Mouse (Mus musculus) CD4-positive, CD25-positive, alpha-beta regulatory T cell, adult 4 months (primary cell): Measurements from ENCODE around the gene Nuak1. TPM values are rescaled to one million over a fixed set of nuclear protein-coding genes. Genes with fewer than 3 reads are reported as not detected.

ENCODE experiments used
- ATAC-seq: one replicate; pipeline ENCODE4 v1.8.0; 2017
- polyA plus RNA-seq, 2 experiments: library from polyadenylated mRNA; unstranded; fragments of 100-300 nt; shearing (Covaris generic); gene quantifications; one replicate each; pipeline ENCODE4 v1.2.1; 2017

Nuak1 gene
- polyA plus RNA-seq, 2 experiments from 2014 or later: not detected

DNA sequence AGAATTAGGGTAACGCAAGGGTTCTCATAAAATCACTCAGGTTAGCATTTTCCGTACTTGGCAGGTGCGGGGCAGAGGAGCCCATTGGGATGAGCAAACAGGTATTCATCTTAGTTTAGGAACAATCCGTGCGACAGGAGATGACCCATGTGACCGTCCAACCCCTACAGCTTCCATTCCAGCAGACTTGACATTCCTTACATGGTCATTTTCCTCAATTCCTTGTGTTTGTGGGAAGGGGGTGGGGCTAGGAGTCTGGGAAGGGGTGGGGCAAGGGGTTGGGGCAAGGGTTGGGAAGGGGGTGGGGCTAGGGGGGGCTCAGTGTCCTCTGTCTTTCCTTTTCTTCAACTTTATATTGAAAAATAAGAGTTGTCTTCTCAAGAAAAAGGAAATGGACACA lies 6.3 kb upstream of the Nuak1 start:
- ATAC-seq: no peak

DNA sequence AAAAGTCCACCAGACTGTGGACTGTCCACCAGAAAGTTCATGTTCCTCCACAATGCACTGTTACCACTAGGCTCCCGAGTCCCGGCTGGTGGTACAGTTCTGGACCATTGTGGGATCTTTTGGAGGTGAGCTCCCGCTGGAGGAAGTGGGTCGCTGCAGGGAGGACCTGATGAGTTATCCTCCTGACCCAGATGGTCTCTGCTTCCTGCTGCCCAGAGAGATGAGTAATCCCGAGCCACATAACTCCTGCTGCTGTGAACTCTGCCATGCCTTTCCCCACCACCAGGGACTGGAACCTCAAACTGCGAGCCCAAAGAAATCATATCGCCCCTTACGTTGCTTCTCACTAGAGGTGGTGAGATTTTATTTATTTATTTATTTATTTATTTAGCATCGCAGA lies 4.0 kb upstream of the Nuak1 start:
- no peak for ATAC-seq

DNA sequence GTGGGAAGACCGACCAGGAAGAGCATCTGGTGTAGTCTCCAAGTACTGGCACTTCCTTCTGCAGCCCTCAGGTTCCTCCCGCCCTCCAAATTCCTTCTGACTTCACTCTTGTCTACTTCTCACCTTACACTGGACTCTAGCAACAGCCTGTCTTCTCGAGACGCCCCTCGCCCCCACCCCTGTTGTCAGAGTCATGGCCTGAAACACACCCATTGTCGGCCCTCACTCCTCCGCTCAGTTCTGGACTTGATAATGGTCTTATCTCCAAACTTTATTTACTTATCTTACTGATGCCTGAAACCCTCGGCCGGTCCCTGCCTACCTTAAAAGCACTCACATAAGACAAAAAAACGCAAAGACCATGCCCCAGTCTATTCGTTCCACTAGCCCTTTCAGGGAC lies 1.4 kb upstream of the Nuak1 start:
- no peak for ATAC-seq

DNA sequence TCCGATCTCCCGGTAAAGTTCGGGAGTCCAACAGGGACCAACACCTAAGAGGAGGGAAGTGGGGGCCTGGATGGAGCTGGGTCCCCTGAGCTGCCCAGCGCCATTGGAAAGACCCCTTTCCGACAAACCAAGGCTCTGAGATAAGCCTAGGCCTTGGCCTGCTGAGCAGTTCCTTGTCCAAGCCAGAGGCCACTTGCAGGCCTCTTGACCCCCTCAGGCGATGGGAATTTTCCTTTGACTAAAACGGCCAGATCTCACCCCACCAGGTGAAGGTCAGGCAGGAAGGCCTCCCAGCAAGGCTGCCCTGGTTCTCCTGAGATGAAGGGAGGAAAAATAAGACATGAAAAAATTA lies 1.0 kb upstream of the Nuak1 start:
- no peak for ATAC-seq

DNA sequence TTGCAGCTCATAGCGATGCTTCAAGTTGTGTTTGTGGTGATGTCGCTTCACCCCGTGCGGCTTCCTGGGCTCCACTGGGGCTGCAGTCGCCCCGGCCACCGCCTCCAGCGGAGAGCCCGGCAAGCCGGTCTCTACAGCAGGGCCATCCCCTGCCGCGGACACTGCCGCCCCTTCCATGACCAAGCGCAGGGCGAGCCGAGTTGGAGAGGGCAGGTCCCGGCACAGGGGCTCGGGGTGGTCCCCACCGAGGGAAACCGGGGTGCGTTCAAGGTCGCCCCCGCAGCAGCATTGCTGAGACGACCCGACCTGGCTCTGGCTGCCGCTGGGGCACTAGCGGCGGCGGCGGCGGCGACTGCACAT lies 236 bp downstream of the Nuak1 start:
- ATAC-seq: peak; percentile 20

DNA sequence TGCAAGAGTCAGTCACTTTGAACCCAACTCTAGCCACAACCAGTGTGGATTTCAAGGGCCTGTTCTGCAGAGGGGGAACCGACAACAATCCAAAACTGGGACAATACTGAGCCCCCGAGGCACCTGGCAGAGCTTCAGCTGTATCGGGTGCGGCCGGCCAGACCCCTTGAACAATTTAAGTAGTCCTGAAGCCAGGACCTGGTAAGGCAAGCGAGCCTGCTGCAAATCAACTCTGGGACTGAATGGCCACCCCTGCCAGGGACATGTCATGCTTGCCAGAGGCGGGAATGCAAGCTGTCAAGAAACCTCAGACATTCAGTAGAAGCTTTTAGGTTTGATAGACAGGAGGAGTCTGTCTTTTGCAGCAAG lies 1.2 kb downstream of the Nuak1 start:
- no peak for ATAC-seq

DNA sequence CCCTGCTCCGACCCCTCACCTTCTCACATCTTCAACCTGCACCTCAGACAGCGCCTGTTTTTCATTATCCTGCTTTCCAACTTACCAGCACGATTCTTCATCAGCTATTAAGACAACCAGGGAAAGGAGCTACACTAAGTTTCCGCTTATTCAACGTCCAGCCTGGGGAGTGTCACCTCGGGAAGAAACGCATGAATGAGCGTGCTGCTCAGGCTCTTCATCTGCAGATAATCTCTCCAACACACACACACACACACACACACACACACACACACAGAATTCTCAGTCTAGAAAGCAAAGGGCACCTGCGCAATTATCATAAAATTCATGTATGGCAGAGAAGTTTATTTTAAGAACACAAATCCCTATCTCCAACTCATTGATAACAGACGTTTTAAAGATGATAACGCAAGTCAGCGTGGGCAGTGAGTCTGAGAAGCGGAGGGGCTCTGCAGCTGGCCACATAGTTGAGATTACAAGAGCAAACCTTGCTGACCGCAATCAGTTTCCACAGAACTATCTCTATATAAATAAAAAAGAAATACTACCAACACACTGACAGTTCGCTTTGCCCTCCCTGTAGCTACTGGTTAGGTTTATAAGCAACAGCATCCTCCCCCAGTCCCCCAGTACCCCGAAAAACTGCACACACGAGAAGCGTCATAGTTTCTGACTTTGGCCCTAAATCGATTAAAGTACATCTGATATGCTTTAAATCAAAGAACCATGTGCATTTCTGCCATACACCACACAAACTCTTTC lies 1.8 kb downstream of the Nuak1 start:
- no peak for ATAC-seq

- ATAC-seq: peak; percentile 36
Measured at GRCm38 (mm10) chr10:84438049-84438422, 2.4 kb downstream of the Nuak1 start.

DNA sequence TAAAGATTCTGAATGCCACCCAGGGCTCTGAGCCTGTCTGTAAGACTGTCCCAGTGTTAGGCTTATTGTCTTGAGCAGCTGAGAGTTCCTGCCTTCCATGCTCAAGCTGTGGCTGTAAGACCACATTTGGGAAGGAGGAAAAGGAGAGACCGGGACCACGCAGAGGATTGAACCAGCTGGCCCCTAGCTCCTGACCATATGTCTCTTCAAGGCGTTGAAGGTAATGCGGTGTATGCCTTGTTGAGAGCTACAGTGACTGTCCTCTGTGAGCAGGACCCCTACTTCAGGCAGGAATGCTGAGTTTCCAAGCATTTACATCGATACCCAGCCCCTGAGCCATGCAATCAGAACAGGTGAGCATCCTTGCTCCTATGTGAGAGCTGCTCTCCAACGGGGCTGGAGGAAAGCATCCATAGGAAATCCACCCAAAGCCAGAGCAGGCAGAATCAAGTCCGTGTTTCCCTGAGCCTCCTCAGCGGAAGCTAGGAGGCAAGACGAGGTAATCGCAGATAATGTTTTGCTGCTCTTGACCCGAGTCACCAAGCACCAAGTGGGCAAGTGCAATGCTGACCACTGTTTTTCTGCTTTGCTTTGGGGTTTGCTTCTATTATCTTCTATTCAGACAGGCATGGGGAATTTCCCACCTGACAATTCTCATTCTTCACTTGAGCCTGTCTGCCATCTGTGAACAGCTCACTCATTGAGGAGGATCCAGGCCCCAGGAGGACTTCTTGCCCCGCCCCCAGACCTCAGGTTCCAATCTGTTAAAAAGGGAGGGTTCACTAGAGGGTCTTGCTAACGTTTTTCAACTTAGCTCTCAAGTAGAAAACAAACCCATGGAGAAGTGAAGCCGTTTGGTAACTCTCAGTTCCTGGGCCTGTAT lies 3.0 kb downstream of the Nuak1 start:
- ATAC-seq: no peak

- no peak for ATAC-seq
Measured at GRCm38 (mm10) chr10:84435930-84436329, 4.5 kb downstream of the Nuak1 start.

DNA sequence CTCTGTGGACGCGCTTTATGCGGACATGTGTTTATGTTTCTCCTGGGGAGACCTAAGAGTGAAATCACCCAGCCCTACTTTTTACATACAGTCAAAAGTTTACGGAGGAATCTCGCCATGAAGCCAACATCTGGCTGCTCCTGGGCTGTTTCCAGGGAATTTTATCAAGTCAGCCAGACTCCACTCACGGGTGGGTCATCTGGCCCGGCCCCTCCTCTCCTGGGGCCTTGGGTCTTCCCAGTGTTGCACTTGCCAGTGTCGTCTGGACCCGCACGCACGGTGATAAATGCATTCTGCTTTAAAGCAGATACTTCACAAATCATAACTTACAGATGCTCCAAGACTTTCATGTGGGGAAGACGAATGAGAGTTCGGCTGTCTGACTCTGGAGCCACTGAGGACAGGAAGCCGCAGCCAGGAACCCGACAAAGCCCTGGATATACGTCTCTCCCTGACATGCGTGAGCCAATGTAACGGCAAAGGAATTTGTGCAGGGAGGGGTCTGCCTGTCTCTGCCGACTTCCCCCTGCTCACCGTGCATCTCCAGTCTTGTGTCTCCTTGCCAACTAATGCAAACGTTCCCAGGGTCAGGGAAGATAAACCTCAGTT lies 7.1 kb downstream of the Nuak1 start:
- no peak for ATAC-seq

DNA sequence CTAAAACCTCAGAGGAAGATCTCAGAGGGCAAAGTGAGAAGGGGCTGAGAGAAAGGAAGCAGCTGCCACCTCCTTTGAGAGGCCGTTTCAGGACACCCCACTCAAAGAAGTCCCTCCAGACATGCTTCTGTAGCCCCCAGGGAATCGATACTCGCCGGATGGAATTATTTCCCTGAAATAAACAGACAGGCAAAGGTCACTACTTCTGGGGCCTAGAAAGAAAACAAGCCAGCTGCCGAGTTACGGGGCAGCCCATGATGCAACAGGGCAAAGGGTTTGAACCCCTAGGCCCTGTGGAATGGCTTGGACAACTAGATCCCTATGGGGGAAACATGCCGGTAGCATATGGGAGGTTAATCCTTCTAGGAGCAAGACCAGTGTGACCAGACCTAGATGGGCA lies 16.0 kb downstream of the Nuak1 start:
- no peak for ATAC-seq

- no peak for ATAC-seq
Measured at GRCm38 (mm10) chr10:84423903-84424302, 16.5 kb downstream of the Nuak1 start.

DNA sequence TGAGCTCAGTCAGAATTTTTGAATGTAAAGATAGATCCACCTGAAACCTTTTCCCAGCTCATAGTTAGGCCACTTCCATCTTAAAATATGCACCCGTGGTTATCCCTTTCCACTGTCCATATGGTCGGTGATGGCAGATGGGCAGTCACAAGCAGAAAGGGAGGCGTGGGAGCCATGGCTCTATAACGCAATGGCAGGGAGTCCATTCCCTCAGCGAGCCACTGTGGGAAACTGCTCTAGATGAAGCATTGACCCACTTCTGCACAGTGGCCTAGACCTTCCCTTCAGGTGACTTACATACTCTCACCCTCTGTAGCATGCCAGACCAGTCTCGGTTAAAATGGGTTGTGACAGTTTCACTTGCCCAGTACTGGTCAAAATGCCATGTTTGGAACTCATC lies 19.8 kb downstream of the Nuak1 start:
- no peak for ATAC-seq

GRCm38 (mm10) chr10:84418421-84418820 lies 22.0 kb downstream of the Nuak1 start:
- ATAC-seq: no peak

DNA sequence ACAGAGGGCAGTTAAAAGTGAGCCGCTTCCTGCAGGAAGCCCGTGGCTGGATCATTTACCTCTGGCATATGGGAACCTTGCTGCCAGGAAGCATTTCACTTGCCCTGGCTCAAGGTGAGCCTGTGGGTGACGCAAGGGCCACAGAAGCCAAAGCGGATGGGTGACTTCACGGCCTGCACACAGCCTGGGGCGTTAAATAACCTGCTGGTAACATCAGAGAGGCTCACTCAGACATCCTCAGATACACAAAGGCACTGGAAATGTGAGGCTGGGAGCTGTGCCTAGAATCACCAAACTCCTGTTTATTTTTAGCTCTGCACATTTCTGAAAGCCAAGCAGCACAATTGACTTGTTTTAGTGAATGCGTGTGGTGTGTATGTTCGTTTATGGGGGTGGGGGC lies 23.6 kb downstream of the Nuak1 start:
- ATAC-seq: no peak

DNA sequence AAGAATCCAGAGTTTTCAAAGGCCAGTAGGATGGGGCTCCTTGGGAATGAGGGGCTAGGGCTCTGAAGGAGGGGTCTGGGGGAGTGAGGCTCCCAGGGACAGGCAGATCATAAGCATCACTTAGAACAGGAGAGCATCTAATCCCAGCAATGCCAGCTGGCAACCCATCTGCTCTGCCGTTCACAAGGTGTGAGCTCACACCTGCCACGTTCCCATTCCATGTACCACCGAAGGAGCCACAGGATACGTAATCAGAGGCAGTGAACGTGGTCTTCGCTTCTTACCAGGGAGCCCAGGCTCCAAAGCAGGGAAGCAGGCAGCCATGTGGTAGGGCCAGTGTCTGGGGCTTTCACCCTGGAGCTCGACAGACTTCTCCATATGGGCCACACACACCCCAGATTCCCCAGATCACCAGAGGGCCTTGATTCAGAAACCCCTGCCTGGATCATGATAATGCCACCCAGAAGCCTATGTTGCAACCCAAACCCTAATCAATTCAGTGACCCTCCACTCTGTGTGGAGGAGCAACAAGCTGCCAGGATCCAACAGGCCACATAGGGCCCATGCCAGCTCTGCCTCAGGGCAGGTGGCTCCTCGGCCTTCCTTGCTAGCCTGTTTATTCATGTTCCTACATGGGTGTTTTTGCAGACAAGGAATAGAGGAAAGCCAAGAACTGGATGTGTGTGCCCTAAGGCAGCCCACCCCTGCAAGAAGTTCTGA lies 25.3 kb downstream of the Nuak1 start:
- ATAC-seq: no peak

GRCm38 (mm10) chr10:84413310-84413709 lies 27.1 kb downstream of the Nuak1 start:
- no peak for ATAC-seq

GRCm38 (mm10) chr10:84412326-84412962 lies 28.0 kb downstream of the Nuak1 start:
- ATAC-seq: no peak

GRCm38 (mm10) chr10:84411122-84412105 lies 29.0 kb downstream of the Nuak1 start:
- no peak for ATAC-seq

DNA sequence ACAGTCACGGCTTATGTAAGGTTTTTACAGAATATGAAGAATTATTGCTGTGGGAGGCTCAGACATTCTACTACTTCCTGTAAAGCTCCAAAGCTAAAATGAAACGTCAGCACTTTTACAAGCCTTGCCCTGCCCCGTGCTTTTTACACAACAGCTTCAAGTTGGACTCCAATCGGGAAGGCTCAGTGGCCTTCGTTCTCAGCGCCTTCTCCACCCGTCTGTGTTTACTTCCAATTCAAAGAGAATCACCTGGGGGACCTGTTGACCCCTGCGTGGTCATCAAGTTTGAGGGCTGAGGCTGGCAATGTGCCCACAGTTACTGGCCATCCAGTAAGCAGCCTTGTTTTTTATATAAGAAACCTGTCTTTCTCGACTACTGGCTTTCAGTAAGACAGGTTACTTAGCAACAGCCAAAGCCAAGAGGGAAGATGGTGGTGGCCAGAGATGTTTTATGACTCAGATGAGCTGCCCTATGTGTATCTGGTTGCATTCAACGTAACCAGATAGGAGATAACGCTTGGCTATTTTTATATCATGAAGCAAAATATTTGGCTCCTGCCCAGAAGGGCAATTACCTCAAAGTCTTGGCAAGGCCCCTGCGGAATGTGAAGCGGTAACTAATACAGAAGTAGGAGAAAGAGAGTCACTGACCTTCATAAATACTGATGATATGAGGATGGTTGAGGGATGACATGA lies 31.3 kb downstream of the Nuak1 start:
- ATAC-seq: no peak
